Mouse (Mus musculus): ENCODE data around the gene Hcrt. TPM values are rescaled to one million over a fixed set of nuclear protein-coding genes. Genes with fewer than 3 reads are reported as not detected.
"Not testable (repeated sequence)": the region's sequence is repeated elsewhere in the genome, so short reads cannot be mapped to it uniquely, and the experiment has no call there.

Hcrt gene
- total RNA-seq (2021): 10 to 100 TPM in 1 of 2 experiments, not detected in 1; 27.1 TPM

- intact Hi-C loops (cut with DNase I): no loop called here
- DNase-seq (ENCODE audit: low spot score in 2 of 2): no peak
Measured at GRCm38 (mm10) chr11:100762831-100763230, at the start of gene Hcrt. Hcrt (minus strand) TSS chr11:100762931.

DNA sequence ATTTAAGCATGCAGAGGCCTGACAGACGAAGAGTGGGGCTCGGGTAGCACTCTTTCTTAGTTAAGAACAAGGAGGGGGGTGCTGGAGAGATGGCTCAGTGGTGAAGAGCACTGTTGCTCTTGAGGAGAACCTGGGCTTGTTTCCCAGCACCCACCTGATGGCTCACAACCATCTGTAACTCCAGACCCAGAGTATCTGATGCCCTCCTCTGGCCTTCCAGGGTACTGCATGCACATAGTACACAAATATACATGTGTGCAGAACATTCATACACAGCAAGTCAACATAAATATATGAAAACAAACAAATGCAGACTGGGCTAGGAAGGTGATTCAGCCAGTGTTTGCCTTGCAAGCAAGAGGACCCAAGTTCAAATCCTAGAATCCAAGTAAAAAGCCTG is 48.4 kb upstream of the Hcrt start:
- intact Hi-C loops (cut with DNase I): no loop called here
- DNase-seq (ENCODE audit: low spot score in 2 of 2): no peak

GRCm38 (mm10) chr11:100810516-100810915 is 47.8 kb upstream of the Hcrt start:
- intact Hi-C loops (cut with DNase I): no loop called here
- DNase-seq (ENCODE audit: low spot score in 2 of 2): no peak

GRCm38 (mm10) chr11:100806380-100807305 is 43.9 kb upstream of the Hcrt start:
- DNase-seq (ENCODE audit: low spot score in 2 of 2): no peak
- intact Hi-C loops (cut with DNase I): no loop called here

- no peak for DNase-seq (ENCODE audit: low spot score in 2 of 2)
- intact Hi-C loops (cut with DNase I): no loop called here
Measured at GRCm38 (mm10) chr11:100805535-100805934, 42.8 kb upstream of the Hcrt start.

- no peak for DNase-seq (ENCODE audit: low spot score in 2 of 2)
- intact Hi-C loops (cut with DNase I): no loop called here
Measured at GRCm38 (mm10) chr11:100804409-100804808, 41.7 kb upstream of the Hcrt start.

DNA sequence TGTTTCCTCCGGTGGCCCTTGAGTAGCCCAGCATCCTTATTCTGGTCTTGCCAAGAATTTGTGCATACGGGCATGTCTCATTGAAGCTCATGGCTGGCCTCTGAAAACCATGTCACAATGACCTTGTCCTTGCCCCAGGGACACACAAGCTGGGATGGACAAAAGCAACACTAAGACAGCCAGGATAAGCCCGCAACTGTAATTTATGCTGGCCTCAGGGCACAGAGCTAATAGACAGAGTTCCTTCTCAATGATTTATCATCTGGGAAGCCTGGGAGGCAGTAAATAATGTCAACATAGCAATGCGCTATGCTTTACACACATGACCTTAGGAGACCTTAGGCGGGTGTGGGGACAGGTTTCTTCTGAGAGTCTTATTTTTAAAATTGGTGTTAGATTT is 36.7 kb upstream of the Hcrt start:
- no peak for DNase-seq (ENCODE audit: low spot score in 2 of 2)

GRCm38 (mm10) chr11:100796585-100796984 is 33.9 kb upstream of the Hcrt start:
- intact Hi-C loops (cut with DNase I): no loop called here
- no peak for DNase-seq (ENCODE audit: low spot score in 2 of 2)

More for the DNA sequence above, 36.7 kb upstream of the Hcrt start:
- intact Hi-C loops (cut with DNase I): no loop called here

DNA sequence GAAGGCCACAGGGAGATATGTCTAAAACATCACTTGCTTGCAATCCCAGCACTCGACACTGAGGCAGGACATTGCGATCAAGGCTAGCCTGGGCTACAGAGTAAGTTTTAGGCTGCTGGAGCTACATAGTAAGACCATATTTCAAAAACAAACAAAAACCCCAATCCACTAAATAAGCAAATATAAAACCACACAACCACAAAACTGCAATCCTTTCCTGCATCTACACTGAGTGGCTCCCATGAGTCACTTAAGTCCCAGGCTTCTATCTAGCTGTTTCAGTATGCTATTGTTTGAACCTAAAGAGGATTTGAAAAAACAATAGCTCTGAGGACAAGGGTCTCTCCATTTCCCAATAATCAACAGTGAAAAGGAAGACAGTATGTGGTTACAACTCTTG is 32.7 kb upstream of the Hcrt start:
- intact Hi-C loops (cut with DNase I): no loop called here
- no peak for DNase-seq (ENCODE audit: low spot score in 2 of 2)

DNA sequence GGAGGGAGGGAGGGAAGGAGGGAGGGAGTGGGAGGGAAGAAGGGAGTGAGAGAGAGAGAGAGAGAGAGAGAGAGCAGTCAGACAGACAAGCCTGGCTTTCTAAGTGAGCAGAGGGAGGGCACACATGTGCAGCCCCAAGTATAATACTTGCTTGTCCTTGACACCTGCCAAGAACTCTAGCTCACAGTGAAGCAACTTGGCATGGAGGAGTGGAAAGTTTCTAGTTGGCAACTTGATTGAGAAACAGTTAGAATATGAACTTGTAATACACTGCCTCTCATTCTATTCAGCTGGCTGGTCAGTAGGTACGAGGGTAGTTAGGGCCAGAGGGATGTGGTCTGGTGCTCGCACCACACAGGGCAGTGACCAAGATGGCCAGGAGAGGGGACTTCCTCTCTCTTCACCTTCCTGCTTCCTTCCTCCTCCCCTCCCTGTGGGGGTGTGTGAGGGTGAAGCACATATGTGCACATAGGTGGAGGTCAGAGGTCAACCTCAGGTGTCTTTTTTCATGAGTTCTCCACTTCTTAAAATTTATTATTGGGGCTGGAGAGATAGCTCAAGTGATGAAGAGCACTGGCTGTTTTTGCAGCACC is 28.8 kb upstream of the Hcrt start:
- no peak for DNase-seq (ENCODE audit: low spot score in 2 of 2)
- intact Hi-C loops (cut with DNase I): no loop called here

DNA sequence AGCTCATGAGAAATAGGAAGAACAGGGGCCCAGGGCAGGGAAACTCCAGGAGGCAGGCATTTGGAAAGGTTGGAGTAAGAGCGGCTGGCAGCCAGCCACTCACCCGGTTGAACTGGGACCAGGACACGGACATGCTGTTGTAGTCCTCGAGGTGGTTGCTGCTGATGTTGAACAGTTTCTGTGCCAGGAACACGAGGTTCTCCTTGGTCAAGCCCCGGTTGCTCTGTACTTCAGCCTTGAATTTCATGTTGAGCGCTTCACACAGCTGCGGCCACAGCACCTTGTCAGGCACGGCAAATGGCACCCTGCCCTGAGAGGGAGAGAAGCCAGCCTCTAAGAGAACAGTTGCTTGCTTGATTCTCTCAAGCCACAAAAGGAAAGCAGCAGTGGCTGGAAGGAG is 27.9 kb upstream of the Hcrt start:
- intact Hi-C loops (cut with DNase I): not testable (repeated sequence)
- DNase-seq (ENCODE audit: low spot score in 2 of 2): peak; percentile 28 to 30

- DNase-seq (ENCODE audit: low spot score in 2 of 2): no peak
- intact Hi-C loops (cut with DNase I): no loop called here
Measured at GRCm38 (mm10) chr11:100789702-100790101, 27.0 kb upstream of the Hcrt start.

DNA sequence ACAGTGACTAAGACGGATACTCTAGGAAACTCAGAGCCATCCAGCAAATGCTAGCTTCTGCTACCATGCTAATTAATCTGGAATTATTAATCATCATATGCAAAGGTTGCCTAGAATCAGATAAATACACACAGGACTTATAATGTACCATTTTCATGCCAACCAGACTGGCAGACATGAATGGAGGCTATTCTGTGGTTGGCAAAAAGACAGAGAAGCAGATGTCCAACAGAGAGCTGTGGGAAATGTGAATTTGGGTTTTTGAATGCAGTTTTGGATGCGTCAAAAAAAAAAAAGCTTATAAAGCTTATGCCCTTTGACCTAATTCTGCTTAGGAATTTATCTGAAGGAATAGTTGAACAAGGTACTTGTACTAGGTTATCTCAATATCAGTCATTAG is 23.0 kb upstream of the Hcrt start:
- no peak for DNase-seq (ENCODE audit: low spot score in 2 of 2)
- intact Hi-C loops (cut with DNase I): no loop called here

DNA sequence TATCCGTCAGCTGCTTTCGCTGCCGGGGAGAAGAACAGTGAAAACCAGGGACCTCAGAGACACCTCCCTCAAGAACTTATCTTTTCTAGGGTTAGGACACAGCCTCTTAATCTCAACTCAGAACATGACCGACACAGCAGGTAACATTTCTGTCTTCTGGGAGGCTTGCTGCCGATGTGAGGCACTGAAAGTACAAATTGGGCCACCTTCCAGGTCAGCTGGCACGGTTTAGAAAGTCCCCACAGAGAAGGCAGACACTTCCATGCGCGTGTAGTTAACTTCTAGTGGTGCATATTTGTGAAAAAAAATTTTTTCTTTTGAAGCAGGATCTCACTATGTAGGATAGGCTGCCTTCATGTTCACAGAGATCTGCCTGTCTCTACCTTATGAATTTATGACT is 21.6 kb upstream of the Hcrt start:
- intact Hi-C loops (cut with DNase I): no loop called here
- no peak for DNase-seq (ENCODE audit: low spot score in 2 of 2)

DNA sequence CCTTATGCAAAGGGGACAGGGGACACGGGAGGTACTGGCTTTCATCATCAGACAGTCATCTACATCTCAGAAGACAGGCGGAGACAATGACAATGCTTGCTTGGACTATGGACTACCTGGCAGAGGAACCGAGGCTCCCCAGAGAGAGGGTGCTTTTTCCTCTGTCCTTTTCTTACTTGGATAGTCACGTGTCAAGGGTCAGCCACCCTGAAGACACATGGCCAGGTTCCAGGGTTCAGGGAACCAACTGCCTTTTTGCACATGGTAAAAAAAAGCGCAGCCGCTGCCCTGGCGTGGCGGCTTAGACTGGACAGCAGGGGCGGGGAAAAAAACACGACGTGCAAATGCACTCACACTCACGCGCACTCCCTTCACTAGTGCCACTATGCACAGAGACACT is 19.8 kb upstream of the Hcrt start:
- intact Hi-C loops (cut with DNase I): no loop called here
- DNase-seq (ENCODE audit: low spot score in 2 of 2): no peak

GRCm38 (mm10) chr11:100781763-100782475 is 19.2 kb upstream of the Hcrt start:
- DNase-seq (ENCODE audit: low spot score in 2 of 2): no peak
- intact Hi-C loops (cut with DNase I): no loop called here

GRCm38 (mm10) chr11:100780247-100780646 is 17.5 kb upstream of the Hcrt start:
- intact Hi-C loops (cut with DNase I): no loop called here
- DNase-seq (ENCODE audit: low spot score in 2 of 2): no peak

DNA sequence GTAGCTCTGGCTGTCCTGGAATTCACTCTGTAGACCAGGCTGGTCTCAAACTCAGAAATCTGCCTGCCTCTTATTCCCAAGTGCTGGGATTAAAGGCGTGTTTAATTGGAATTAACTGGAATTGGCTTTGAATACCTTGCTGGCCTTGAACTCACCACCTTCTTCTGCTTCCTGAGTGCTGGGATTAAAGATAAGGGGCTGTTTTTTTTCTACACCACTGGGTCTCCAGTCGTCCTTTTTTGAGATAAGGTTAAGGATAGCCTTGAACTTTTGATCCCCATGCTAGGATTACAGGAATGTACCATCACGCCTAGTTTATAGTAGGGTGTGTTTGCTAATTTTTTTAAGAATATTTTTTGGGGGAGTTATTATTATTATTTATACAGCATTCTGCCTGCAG is 15.3 kb upstream of the Hcrt start:
- intact Hi-C loops (cut with DNase I): no loop called here
- no peak for DNase-seq (ENCODE audit: low spot score in 2 of 2)

DNA sequence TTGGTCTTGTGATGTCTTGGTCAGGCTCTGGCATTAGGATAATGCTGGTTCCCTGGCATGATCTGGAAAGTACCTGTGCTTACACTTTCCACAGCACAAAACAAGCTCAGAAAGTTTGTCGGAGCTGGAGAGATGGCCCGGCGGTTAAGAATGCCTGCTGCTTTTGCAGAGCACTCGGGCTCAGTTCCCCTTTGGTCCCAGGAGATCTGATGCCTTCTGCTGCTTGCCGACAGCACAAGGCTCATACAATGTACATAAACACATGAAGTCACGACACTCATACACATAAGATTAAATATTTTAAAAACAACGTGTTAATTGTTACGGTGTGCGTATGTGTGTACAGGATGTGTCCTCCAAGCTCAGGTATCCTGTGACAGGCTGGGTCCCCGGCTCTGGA is 13.2 kb upstream of the Hcrt start:
- intact Hi-C loops (cut with DNase I): no loop called here
- DNase-seq (ENCODE audit: low spot score in 2 of 2): no peak

- DNase-seq (ENCODE audit: low spot score in 2 of 2): no peak
- intact Hi-C loops (cut with DNase I): no loop called here
Measured at GRCm38 (mm10) chr11:100774261-100774660, 11.5 kb upstream of the Hcrt start.
